Mouse (Mus musculus) embryonic stem cell, embryonic (primary cell): ENCODE results near the gene Gpat3.

Experiments
- CTCF ChIA-PET, 4 experiments: fragments of 300-600 bp in 2 of 4; fragments of 350-600 bp in 2 of 4; sonication (Branson Sonifier 250); formaldehyde crosslinking; loops; one replicate each; lab custom pipeline; 2022; ENCODE audit warnings: inconsistent platforms in 2 of 4; lab: Charles Lee
- POLR2A ChIA-PET, 4 experiments: fragments of 300-600 bp in 2 of 4; fragments of 350-600 bp in 2 of 4; sonication (Branson Sonifier 250); formaldehyde crosslinking; loops; one replicate each; lab custom pipeline; 2022; ENCODE audit warnings: antibody characterized with exemption in 4 of 4, inconsistent platforms in 1 of 4; lab: Charles Lee

Gene Gpat3

DNA sequence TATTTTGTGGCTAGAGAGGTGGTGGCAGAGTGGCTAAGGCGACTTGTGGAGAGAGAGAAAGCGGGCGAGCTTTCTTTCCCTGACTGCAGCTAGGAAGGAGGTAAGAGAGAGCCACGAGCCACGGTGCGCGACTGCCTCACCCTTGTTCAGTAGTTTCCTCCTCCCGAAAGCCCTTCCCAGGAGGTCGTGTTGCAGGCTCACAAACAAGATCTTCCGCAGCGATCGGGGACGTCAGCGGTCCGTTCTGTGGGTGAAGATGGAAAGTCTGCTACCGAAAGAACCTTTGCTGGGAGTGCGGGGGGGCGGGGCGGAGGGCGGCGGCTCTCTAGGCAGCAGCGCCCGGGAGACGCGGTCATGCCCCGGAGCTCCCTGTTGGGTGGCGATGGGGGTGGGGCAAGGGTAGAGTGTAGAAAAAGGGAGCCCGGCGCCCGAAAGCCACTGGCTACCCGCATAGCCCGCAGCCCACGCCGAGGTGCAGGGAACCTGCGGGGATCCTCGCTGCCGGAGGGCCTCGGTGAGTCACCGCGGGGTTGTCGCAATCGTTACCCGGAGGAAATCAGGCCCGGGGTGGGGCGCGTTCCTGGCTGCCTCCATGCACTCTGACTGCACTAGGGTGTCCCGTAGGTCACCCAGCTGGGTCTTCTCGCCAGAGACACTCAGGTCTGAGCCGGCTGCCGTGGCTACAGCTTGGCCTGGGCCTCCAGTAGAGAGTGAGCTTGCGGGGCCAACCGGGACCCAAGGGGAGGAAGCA lies 510 bp downstream of the Gpat3 start:
- ChIA-PET CTCF (interaction anchor here (0.6 to 2.4 kb wide), 14 partner anchors 10 to 175 kb away, joined by 3 to 9 read pairs (median 4); no protein-coding TSS in a partner anchor), POLR2A (interaction anchor here (0.5 to 3.8 kb wide), 30 partner anchors 8 to 888 kb away, joined by 3 to 30 read pairs (median 3); partner anchors contain the start of gene Abraxas1 (in 1 of the 4))

GRCm38 (mm10) chr5:100846599-100846920 lies 1.0 kb downstream of the Gpat3 start:
- ChIA-PET CTCF (interaction anchor here in 3 of 4 experiments (0.6 to 2.4 kb wide), 11 partner anchors 7 to 1389 kb away, joined by 3 to 9 read pairs (median 4); no protein-coding TSS in a partner anchor), POLR2A (interaction anchor here in 3 of 4 experiments (0.6 to 3.8 kb wide), 17 partner anchors 9 to 888 kb away, joined by 3 to 30 read pairs (median 4); partner anchors contain the start of gene Abraxas1 (in 1 of the 3))

DNA sequence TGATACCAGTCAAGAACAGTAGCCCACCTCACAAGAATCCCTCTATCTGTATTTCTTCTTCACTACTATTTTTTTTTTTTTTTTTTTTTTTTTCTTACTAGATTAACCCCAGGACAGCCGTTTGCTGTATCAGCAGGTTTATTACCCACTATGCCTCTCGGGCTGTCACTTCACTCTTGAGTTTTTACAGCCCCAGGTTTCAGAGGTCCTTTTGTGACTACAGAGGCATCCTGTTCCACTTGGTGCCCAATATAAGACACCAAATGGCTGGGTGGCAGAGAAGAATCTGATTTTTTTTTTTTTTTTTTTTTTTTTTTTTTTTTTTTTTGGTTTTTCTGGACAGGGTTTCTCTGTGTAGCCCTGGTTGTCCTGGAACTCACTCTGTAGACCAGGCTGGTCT lies 1.6 kb downstream of the Gpat3 start:
- ChIA-PET POLR2A (interaction anchor here in 2 of 4 experiments (0.7 to 3.8 kb wide), 9 partner anchors 9 to 99 kb away, joined by 3 to 30 read pairs (median 8); partner anchors contain the start of gene Abraxas1 (in 1 of the 2)), CTCF (interaction anchor here in 2 of 4 experiments (0.7 to 2.4 kb wide), 6 partner anchors 8 to 1388 kb away, joined by 3 to 9 read pairs (median 5); no protein-coding TSS in a partner anchor)

DNA sequence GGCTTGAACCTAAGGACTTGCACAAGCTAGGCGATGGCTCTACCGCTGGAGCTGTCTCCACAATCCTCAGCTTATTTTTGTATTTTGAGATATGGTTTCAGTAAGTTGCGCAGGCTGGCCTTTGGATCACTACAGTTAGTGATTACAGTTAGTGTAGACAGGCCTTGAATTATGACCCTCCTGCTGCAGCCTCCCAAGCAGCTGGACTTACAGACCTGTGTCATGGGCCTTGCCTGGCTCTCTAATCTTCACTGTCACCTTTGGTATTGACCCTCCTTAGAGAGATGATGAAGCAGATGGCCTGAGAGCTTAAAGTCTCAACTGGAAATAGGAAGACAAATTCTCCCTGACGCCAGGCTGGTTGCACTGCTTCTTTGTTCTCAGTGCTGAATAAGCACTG lies 8.4 kb downstream of the Gpat3 start:
- CTCF ChIA-PET, result interaction anchor here in 1 of 4 experiments (1.5 kb wide), 1 partner anchor 58 kb away, joined by 6 read pairs; no protein-coding TSS in a partner anchor
- POLR2A ChIA-PET, result no interaction called here

- ChIA-PET POLR2A (interaction anchor here in 1 of 4 experiments (1.4 to 2.0 kb wide), 2 partner anchors 9 to 11 kb away, joined by 4 to 6 read pairs; partner anchors contain the start of gene Gpat3), CTCF (interaction anchor here in 3 of 4 experiments (0.5 to 1.4 kb wide), 3 partner anchors 13 to 1217 kb away, joined by 3 to 8 read pairs (median 4); no protein-coding TSS in a partner anchor)
Measured at GRCm38 (mm10) chr5:100856552-100856951, 11.0 kb downstream of the Gpat3 start.

- ChIA-PET CTCF (interaction anchor here in 1 of 4 experiments (1.1 kb wide), 2 partner anchors 32 to 54 kb away, joined by 3 read pairs; no protein-coding TSS in a partner anchor), POLR2A (interaction anchor here in 3 of 4 experiments (0.9 to 3.1 kb wide), 6 partner anchors 12 to 35 kb away, joined by 3 to 12 read pairs (median 4); partner anchors contain the start of gene Gpat3 (in 3 of the 3))
Measured at GRCm38 (mm10) chr5:100860417-100861053, 15.0 kb downstream of the Gpat3 start.

GRCm38 (mm10) chr5:100861140-100861539 lies 15.6 kb downstream of the Gpat3 start:
- CTCF ChIA-PET, result interaction anchor here in 2 of 4 experiments (1.1 kb wide), 3 partner anchors 11 to 54 kb away, joined by 3 read pairs; no protein-coding TSS in a partner anchor
- POLR2A ChIA-PET, result interaction anchor here in 2 of 4 experiments (1.1 to 3.1 kb wide), 4 partner anchors 13 to 36 kb away, joined by 4 to 12 read pairs (median 6); partner anchors contain the start of gene Gpat3 (in 2 of the 2)

- CTCF ChIA-PET, result interaction anchor here in 1 of 4 experiments (1.1 kb wide), 1 partner anchor 10 kb away, joined by 3 read pairs; no protein-coding TSS in a partner anchor
- POLR2A ChIA-PET, result interaction anchor here in 2 of 4 experiments (1.0 to 3.1 kb wide), 4 partner anchors 12 to 50 kb away, joined by 3 to 12 read pairs (median 4); partner anchors contain the start of gene Gpat3 (in 2 of the 2)
Measured at GRCm38 (mm10) chr5:100861811-100862210, 16.3 kb downstream of the Gpat3 start.

GRCm38 (mm10) chr5:100863091-100863490 lies 17.6 kb downstream of the Gpat3 start:
- CTCF ChIA-PET, result interaction anchor here in 1 of 4 experiments (1.3 kb wide), 1 partner anchor 49 kb away, joined by 4 read pairs; no protein-coding TSS in a partner anchor
- POLR2A ChIA-PET, result interaction anchor here in 2 of 4 experiments (0.7 to 1.2 kb wide), 3 partner anchors 17 to 24 kb away, joined by 3 to 6 read pairs (median 3); partner anchors contain the start of gene Gpat3 (in 1 of the 2)

- POLR2A ChIA-PET, result interaction anchor here in 1 of 4 experiments (1.5 kb wide), 1 partner anchor 19 kb away, joined by 3 read pairs; the partner anchor contains the start of gene Gpat3
- CTCF ChIA-PET, result interaction anchor here in 1 of 4 experiments (0.9 kb wide), 1 partner anchor 39 kb away, joined by 3 read pairs; no protein-coding TSS in a partner anchor
Measured at GRCm38 (mm10) chr5:100864438-100864837, 18.9 kb downstream of the Gpat3 start.

DNA sequence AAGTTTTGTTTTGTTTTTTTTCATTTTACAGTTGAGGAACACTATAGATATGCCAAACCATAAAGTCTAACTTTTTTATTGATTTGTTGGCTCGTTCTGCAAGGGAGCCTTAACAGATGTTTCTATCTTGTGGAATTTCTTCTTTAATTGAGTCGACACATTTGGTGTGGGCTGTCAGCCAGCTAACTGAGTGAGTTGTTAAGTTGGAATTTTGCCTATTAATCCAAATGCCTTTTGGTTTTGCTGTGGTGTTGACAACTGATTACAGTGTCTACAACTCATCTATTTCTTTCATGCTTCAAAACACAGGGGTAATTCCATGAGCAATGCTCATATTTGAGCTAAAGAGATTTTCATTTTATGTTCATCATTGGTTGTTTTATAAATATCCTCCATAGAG lies 20.7 kb downstream of the Gpat3 start:
- CTCF ChIA-PET, result no interaction called here
- POLR2A ChIA-PET, result interaction anchor here in 2 of 4 experiments (0.6 to 1.6 kb wide), 3 partner anchors 20 to 447 kb away, joined by 3 read pairs; no protein-coding TSS in a partner anchor

- POLR2A ChIA-PET, result interaction anchor here in 1 of 4 experiments (0.8 to 1.2 kb wide), 2 partner anchors 16 to 440 kb away, joined by 3 read pairs; no protein-coding TSS in a partner anchor
- CTCF ChIA-PET, result interaction anchor here in 1 of 4 experiments (0.6 to 1.8 kb wide), 5 partner anchors 13 to 800 kb away, joined by 3 to 7 read pairs (median 3); no protein-coding TSS in a partner anchor
Measured at GRCm38 (mm10) chr5:100869197-100869895, 23.8 kb downstream of the Gpat3 start.

GRCm38 (mm10) chr5:100871987-100872386 lies 26.5 kb downstream of the Gpat3 start:
- POLR2A ChIA-PET, result interaction anchor here (0.7 to 1.3 kb wide), 9 partner anchors 12 to 41 kb away, joined by 3 to 4 read pairs (median 3); partner anchors contain the start of gene Gpat3 (in 2 of the 4)
- CTCF ChIA-PET, result interaction anchor here in 3 of 4 experiments (0.6 to 1.5 kb wide), 11 partner anchors 10 to 47 kb away, joined by 3 to 13 read pairs (median 4); partner anchors contain the start of gene Gpat3 (in 1 of the 3)

GRCm38 (mm10) chr5:100874721-100875120 lies 29.2 kb downstream of the Gpat3 start:
- ChIA-PET CTCF (interaction anchor here in 1 of 4 experiments (1.1 kb wide), 1 partner anchor 37 kb away, joined by 5 read pairs; no protein-coding TSS in a partner anchor), POLR2A (interaction anchor here in 2 of 4 experiments (0.7 to 1.7 kb wide), 4 partner anchors 10 to 126 kb away, joined by 3 to 4 read pairs (median 4); partner anchors contain the start of gene Gpat3 (in 1 of the 2))

DNA sequence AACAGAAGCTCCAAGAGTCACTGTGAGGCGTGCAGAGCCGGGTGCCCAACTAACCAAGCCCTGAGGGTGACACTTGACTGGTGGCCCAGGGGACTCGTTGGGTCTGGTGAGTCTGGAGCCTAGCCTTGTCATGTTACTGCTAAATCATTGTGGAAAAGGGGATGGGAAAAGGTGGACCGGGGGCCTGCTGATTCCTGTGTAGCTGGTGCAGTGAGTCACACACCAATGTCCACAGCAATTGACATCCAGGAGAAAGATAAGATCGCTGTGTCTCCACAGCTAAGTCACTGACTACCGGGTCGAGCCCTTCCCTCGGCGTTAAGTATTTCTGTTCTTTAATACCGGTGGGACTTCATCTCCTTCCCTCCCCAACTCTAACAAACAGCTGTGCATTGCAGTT lies 29.7 kb downstream of the Gpat3 start:
- ChIA-PET POLR2A (interaction anchor here in 2 of 4 experiments (1.4 to 1.7 kb wide), 3 partner anchors 9 to 30 kb away, joined by 3 to 4 read pairs (median 4); partner anchors contain the start of gene Gpat3 (in 1 of the 2)), CTCF (interaction anchor here in 2 of 4 experiments (0.6 to 1.1 kb wide), 2 partner anchors 37 to 50 kb away, joined by 5 read pairs; no protein-coding TSS in a partner anchor)

GRCm38 (mm10) chr5:100877021-100877420 lies 31.5 kb downstream of the Gpat3 start:
- CTCF ChIA-PET, result interaction anchor here in 2 of 4 experiments (0.6 to 0.7 kb wide), 2 partner anchors 36 to 40 kb away, joined by 3 to 13 read pairs; no protein-coding TSS in a partner anchor

More at GRCm38 (mm10) chr5:100877021-100877420, 31.5 kb downstream of the Gpat3 start:
- POLR2A ChIA-PET, result interaction anchor here in 1 of 4 experiments (0.8 to 2.3 kb wide), 2 partner anchors 13 to 1236 kb away, joined by 4 to 6 read pairs; no protein-coding TSS in a partner anchor
